Mouse (Mus musculus): ENCODE measurements at regions not wholly inside any gene's neighbourhood (a gene's known extent, or its start where the extent isn't known, plus 50 kb on each side); places are given as distances from the start of the nearest gene placed in this dataset.

GRCm38 (mm10) chr10:98572782-98573536 is 341.2 kb upstream of the Atp2b1 start:
- 43% methylated on average over 16 of the region's 16 CpGs for WGBS
- H3K27me3 ChIP-seq (replicated peaks; ENCODE audit: low read depth, poor library complexity, severe bottlenecking): no peaks in the 10 kb centered on the region
- peak; percentile 27 for DNase-seq (ENCODE audit: low spot score)

DNA sequence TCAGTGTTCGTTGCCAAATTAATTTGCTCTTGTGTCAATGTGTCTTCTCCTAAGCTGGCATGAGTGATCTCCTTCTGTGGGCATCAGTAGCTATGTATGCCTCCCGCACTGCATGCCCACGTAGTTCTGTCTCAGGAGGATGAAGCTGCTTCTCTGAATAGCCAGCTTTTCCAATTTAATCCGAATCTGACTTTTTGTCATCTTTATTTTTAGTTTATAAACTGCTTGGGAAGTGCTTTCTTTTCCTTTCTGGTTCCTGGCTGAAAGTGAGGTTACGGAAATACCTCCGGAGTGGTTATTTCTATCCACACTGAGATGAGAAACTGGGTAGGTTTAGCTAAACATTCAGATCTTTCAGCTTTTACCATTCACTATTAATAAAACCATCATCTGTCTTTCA is 337.2 kb upstream of the Atp2b1 start:
- Histone ChIP-seq H3K27ac (replicated peaks) (no peak overlapping the region), H3K4me3 (no peak overlapping the region), H3K4me1 (peaks cover 9% of the 10 kb centered on the region), H3K9me3 (no peaks in the 10 kb centered on the region), H3K27me3 (replicated peaks; ENCODE audit: low read depth, poor library complexity, severe bottlenecking) (no peaks in the 10 kb centered on the region), H3K36me3 (replicated peaks) (no peaks in the 10 kb centered on the region)
- 85% methylated on average over 6 of the region's 6 CpGs for WGBS
- DNase-seq (ENCODE audit: low spot score): no peak

More at GRCm38 (mm10) chr10:98572782-98573536, 341.2 kb upstream of the Atp2b1 start:
- Histone ChIP-seq H3K27ac (replicated peaks) (no peak overlapping the region; the same call in 1 of the 2 replicates), H3K4me3 (no peak overlapping the region; the same call in 1 of the 2 replicates), H3K9me3 (no peaks in the 10 kb centered on the region), H3K4me1 (peaks cover 9% of the 10 kb centered on the region), H3K36me3 (replicated peaks) (no peaks in the 10 kb centered on the region)

DNA sequence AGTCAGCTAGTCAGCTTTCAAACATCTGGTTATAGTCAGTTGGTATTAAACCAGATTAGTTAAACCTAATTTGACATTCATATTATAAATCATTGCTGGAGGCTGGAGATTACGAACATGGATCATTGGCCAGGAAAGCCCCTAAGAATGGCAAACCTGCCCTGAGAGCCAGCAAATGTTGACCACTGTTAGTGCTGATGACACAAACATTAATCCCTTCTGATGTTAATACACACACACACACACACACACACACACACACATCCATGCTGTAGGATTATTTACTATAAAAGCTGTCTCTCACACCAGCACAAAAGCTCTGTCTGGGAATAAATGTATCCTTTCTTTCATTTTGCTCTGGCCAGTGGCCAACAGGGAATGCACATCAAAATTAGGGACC is 329.4 kb upstream of the Atp2b1 start:
- Histone ChIP-seq H3K4me1 (peaks cover 8% of the 10 kb centered on the region), H3K36me3 (replicated peaks) (no peaks in the 10 kb centered on the region), H3K27ac (replicated peaks) (no peak overlapping the region), H3K27me3 (replicated peaks; ENCODE audit: low read depth, poor library complexity, severe bottlenecking) (no peaks in the 10 kb centered on the region), H3K4me3 (no peak overlapping the region), H3K9me3 (no peaks in the 10 kb centered on the region)
- DNase-seq (ENCODE audit: low spot score): no peak
- WGBS: 53% methylated on average over 1 of the region's 1 CpGs

- WGBS: 93% methylated on average over 14 of the region's 14 CpGs
- DNase-seq (ENCODE audit: low spot score): no peak
Measured at GRCm38 (mm10) chr10:98589726-98590125, 324.5 kb upstream of the Atp2b1 start.

DNA sequence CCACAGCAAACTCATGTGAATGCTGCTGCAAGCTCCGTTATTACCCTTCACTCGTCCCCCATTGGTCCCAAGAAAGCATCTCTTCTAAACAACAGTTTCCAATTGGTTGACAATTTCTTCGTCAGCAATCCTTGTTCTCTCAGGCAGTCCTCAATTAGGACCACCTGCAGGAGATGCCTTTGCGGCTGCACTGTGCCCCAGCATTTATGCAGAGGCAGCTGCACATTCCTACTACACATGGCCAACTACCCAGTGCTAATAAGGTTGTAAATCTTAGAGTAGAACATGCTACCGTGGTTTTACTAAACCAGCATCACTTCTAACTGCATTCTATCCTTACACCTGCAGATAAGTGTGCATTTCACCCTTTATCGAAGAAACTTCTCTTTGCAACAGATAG is 322.1 kb upstream of the Atp2b1 start:
- 71% methylated on average over 6 of the region's 6 CpGs for WGBS

More at GRCm38 (mm10) chr10:98589726-98590125, 324.5 kb upstream of the Atp2b1 start:
- Histone ChIP-seq H3K36me3 (replicated peaks) (no peaks in the 10 kb centered on the region), H3K4me3 (no peak overlapping the region), H3K27ac (replicated peaks) (no peak overlapping the region), H3K9me3 (no peaks in the 10 kb centered on the region), H3K4me1 (peaks cover 6% of the 10 kb centered on the region), H3K27me3 (replicated peaks; ENCODE audit: low read depth, poor library complexity, severe bottlenecking) (no peaks in the 10 kb centered on the region)

GRCm38 (mm10) chr10:98593910-98594309 is 320.3 kb upstream of the Atp2b1 start:
- H3K27ac ChIP-seq (replicated peaks): no peak overlapping the region
- no peak overlapping the region for H3K4me3 ChIP-seq
- H3K27me3 ChIP-seq (replicated peaks; ENCODE audit: low read depth, poor library complexity, severe bottlenecking): no peaks in the 10 kb centered on the region
- no peaks in the 10 kb centered on the region for H3K36me3 ChIP-seq (replicated peaks)
- H3K9me3 ChIP-seq: no peaks in the 10 kb centered on the region
- WGBS: 90% methylated on average over 5 of the region's 5 CpGs
- H3K4me1 ChIP-seq: 0 out of 2 replicates have a peak, but pooled peaks cover 5% of the 10 kb centered on the region
- no peak for DNase-seq (ENCODE audit: low spot score)

More for the DNA sequence above, 322.1 kb upstream of the Atp2b1 start:
- no peaks in the 10 kb centered on the region for H3K36me3 ChIP-seq (replicated peaks)
- H3K4me1 ChIP-seq: no peaks in the 10 kb centered on the region
- no peak overlapping the region for H3K4me3 ChIP-seq
- H3K27ac ChIP-seq (replicated peaks): no peak overlapping the region
- DNase-seq (ENCODE audit: low spot score): no peak
- no peaks in the 10 kb centered on the region for H3K9me3 ChIP-seq
- H3K27me3 ChIP-seq (replicated peaks; ENCODE audit: low read depth, poor library complexity, severe bottlenecking): no peaks in the 10 kb centered on the region

DNA sequence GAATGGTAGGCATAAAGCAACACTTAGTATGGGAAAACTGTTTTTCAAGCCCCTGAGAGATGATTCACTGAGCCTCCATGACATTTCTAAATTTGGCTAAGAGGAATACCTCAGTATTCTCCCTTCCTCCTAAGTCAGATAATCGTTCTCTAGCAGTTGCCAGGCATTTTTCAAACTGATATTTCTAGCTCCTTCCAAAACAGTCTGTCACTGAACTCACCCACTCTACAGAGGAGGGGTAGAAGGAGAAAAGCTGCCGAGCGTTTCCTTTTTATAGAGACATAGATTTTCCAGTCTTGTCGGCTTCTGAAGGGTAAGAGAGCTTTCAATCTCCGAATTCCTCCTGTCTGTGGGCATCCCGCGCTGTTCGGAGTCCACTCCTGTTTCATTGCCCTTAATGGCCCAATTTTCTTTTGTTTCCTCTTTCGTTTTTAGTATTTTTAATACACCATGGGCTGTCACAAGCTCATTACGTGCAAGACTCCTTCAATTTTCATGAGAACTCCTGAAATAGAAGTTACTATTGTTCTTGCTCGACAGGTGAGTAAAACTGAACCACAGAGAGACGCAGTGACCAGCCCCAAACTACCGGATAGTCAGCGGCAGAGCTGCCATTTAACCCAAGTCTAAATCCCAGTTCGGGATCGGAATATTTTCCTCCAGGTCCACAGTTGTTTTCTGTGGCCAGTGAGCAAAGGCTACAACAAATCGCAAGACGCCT is 305.8 kb upstream of the Atp2b1 start:
- no peak for DNase-seq (ENCODE audit: low spot score)
- Histone ChIP-seq H3K27me3 (replicated peaks; ENCODE audit: low read depth, poor library complexity, severe bottlenecking) (no peaks in the 10 kb centered on the region), H3K9me3 (no peaks in the 10 kb centered on the region), H3K4me3 (no peak overlapping the region), H3K27ac (replicated peaks) (no peak overlapping the region), H3K36me3 (replicated peaks) (no peaks in the 10 kb centered on the region), H3K4me1 (no peaks in the 10 kb centered on the region)
- WGBS: 88% methylated on average over 18 of the region's 18 CpGs

DNA sequence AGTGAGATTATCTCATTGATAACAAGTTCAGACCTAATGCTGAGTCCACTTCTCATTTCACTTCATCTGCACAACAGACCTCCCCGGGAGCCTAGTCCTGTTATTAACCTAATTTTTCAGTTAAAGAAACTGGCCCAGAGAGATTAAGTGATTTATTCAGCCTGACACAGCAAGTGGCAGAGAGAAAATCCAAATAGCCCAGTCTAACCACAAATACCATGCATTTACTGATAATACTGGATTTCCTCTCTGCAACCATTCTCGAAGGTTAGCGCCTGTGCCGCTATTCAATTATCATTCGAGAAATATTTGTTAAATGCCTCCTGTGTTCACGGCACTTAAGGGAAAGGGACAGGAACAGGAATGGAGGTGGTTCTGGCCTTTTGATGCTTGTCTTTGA is 303.5 kb upstream of the Atp2b1 start:
- Histone ChIP-seq H3K9me3 (no peaks in the 10 kb centered on the region), H3K4me3 (no peak overlapping the region), H3K4me1 (no peaks in the 10 kb centered on the region), H3K36me3 (replicated peaks) (no peaks in the 10 kb centered on the region), H3K27ac (replicated peaks) (no peak overlapping the region), H3K27me3 (replicated peaks; ENCODE audit: low read depth, poor library complexity, severe bottlenecking) (no peaks in the 10 kb centered on the region)
- no peak for DNase-seq (ENCODE audit: low spot score)
- 70% methylated on average over 6 of the region's 6 CpGs for whole genome bisulfite sequencing

DNA sequence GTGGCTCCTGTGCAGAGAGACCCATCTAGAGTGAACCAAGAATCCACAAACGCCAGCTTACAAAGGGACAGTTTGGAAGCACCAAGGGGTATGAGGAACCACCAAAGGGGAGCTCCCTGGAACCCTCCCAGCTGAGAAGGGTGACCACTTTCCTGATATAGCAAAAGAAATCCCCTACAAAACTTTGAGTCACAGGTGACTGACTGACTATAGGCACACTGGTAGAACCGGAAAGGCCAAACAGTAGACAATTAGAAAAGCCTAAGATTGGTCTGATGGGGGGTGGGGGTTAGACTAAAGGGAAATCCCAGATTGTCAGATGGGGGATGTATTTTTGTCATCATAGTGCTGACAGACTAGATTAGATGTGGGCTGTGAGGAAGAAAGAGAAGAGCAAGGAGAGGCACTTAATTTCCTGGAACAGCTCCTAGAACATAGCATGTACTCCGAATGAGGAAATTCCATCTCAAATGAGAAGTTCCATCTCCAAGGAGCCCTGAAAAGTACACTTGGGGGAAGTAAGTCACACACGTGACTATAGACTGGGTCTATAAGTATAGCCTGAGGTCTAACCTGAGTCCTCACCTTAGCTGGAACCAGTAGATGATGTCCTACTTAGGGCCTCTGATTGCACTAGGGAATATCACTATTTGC is 302.4 kb upstream of the Atp2b1 start:
- no peaks in the 10 kb centered on the region for H3K9me3 ChIP-seq
- 87% methylated on average over 4 of the region's 4 CpGs for WGBS
- no peaks in the 10 kb centered on the region for H3K27me3 ChIP-seq (replicated peaks; ENCODE audit: low read depth, poor library complexity, severe bottlenecking)
- no peak overlapping the region for H3K4me3 ChIP-seq
- H3K4me1 ChIP-seq: no peaks in the 10 kb centered on the region
- DNase-seq (ENCODE audit: low spot score): no peak
- no peak overlapping the region for H3K27ac ChIP-seq (replicated peaks)
- H3K36me3 ChIP-seq (replicated peaks): no peaks in the 10 kb centered on the region

DNA sequence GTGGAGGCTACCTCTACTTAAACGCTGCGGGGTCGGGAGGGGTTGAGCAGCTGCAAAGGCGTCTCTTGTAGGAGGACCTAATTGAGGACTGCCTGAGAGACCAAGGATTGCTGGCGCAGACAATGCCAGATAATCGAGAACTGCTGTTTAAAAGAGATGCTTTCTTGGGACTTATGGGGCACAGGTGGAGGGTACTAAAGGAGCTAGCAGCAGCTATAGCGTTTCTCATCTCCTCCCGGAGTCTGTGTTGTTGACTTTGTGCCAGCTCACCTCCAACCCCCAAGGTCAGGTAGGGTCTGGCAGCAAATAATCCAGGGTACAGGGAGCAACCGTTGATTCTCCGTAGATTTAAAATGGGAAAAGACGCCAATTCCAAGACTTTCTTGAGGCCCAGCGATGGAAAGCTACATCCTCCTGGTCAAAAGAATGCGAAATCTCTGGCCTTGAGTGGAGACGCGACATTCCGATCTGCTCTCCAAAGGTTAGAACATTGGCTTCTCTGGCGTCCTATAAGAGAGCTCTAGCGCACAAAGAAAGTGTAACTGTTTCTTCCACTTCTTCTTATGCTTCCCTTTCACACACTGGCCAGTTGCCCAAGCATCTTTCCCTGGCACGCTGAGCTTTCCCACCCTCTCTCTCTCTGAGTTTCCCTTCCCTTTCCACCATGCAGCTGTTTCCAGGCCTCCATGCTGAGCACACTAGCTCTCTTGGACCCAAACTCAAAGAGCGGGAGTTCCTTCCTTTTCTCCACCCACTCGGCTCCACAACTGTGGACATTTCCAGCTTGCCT is 295.3 kb upstream of the Atp2b1 start:
- WGBS: 92% methylated on average over 21 of the region's 21 CpGs
- no peak overlapping the region for H3K4me3 ChIP-seq

GRCm38 (mm10) chr10:98624103-98624502 is 290.1 kb upstream of the Atp2b1 start:
- no peak for DNase-seq (ENCODE audit: low spot score)
- Histone ChIP-seq H3K4me1 (no peaks in the 10 kb centered on the region), H3K4me3 (no peak overlapping the region), H3K9me3 (no peaks in the 10 kb centered on the region), H3K27ac (replicated peaks) (no peak overlapping the region), H3K36me3 (replicated peaks) (no peaks in the 10 kb centered on the region), H3K27me3 (replicated peaks; ENCODE audit: low read depth, poor library complexity, severe bottlenecking) (no peaks in the 10 kb centered on the region)
- 81% methylated on average over 1 of the region's 1 CpGs for WGBS

More for the DNA sequence above, 295.3 kb upstream of the Atp2b1 start:
- Histone ChIP-seq H3K9me3 (no peaks in the 10 kb centered on the region), H3K4me1 (no peaks in the 10 kb centered on the region), H3K36me3 (replicated peaks) (no peaks in the 10 kb centered on the region), H3K27ac (replicated peaks) (no peak overlapping the region), H3K27me3 (replicated peaks; ENCODE audit: low read depth, poor library complexity, severe bottlenecking) (no peaks in the 10 kb centered on the region)
- DNase-seq (ENCODE audit: low spot score): no peak

GRCm38 (mm10) chr10:98624681-98625321 is 289.4 kb upstream of the Atp2b1 start:
- no peaks in the 10 kb centered on the region for H3K9me3 ChIP-seq
- no peak overlapping the region for H3K27ac ChIP-seq (replicated peaks)
- H3K4me1 ChIP-seq: no peaks in the 10 kb centered on the region
- DNase-seq (ENCODE audit: low spot score): no peak
- no peak overlapping the region for H3K4me3 ChIP-seq
- H3K36me3 ChIP-seq (replicated peaks): no peaks in the 10 kb centered on the region
- 76% methylated on average over 12 of the region's 12 CpGs for WGBS
- H3K27me3 ChIP-seq (replicated peaks; ENCODE audit: low read depth, poor library complexity, severe bottlenecking): no peaks in the 10 kb centered on the region

Measured in embryonic facial prominence, embryonic 10.5 days (tissue).